Mouse (Mus musculus) limb, embryonic 10.5 days (tissue): ENCODE data around the gene Setx. TPM values are rescaled to one million over a fixed set of nuclear protein-coding genes. Genes with fewer than 3 reads are reported as not detected.

Source experiments
- polyA plus RNA-seq: library from polyadenylated mRNA; unstranded; fragments of >200 nt; fragmentation: Nextera tagmentation; extraction: Ambion mirVana; gene quantifications from 2 replicates; pipeline ENCODE4 v1.2.1, GENCODE M21; 2016

The Setx gene
- polyA plus RNA-seq, 1 experiment from 2014 or later, result 16.4 TPM

Other genes starting within 250 kb of the Setx start
- gene Barhl1, start 207.5 kb upstream of the Setx start, polyA plus RNA-seq, result not detected in 2 replicates
- gene Cfap77, start 69.1 kb upstream of the Setx start, polyA plus RNA-seq, result 0.29 and 0.44 TPM in 2 replicates
- 10.3 and 12.5 TPM in 2 replicates for gene Ttf1, start 63.9 kb upstream of the Setx start, polyA plus RNA-seq
- gene Ntng2, start 128.8 kb downstream of the Setx start, polyA plus RNA-seq, result 0.16 and 0.50 TPM in 2 replicates
- gene Med27, start 222.6 kb downstream of the Setx start, polyA plus RNA-seq, result 55.2 and 56.3 TPM in 2 replicates